Mouse (Mus musculus): ENCODE measurements at regions not wholly inside any gene's neighbourhood (a gene's known extent, or its start where the extent isn't known, plus 50 kb on each side); places are given as distances from the start of the nearest gene placed in this dataset.

DNA sequence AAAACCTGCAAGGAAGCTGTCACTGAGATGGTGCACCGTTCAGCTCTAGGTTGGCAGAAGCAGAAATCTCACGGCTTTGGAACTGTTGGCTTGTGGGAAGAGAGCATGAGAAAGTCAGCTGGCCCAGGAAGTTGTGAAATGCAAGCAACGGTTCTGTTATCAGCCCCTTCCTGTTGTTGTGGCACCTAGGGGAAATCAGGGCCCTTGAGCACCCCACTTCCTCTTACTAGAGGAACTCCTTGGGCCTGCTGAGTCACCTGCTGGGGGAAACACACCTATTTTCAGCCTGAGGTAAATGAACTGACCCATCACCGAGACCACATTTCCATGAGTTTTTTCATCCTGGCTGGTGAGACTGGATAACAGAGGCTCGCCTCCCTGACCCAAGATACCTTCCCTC lies 64.2 kb upstream of the Dusp5 start (continued):
- peak; percentile 99 for TF ChIP-seq EP300 (IDR thresholded peaks at IDR 0.05; ENCODE audit: low read depth in 1 of 2, low read length in 2 of 2)
- TF ChIP-seq MAX (IDR thresholded peaks at IDR 0.05; ENCODE audit: low read length) = peak; percentile 63; the same call in 1 of the 2 replicates

DNA sequence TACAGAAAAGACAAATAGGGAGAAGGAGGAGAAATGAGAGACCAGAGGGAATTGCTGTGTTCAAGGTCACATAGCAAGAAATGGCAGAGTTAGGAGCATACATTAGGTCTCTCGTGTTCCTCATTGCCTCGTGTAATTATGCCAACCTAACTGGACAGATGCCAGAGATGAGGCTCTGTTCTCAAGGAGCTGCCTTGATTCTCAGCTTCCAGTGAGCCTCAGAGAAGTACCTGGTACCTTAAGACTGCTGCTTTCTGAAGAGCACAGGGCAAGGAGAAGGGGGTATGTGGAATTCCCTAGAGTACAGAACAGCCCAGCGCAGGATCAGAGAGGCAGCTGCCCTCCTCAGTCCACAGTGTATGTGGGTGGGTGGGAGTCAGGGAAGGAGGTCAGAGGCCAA lies 64.8 kb upstream of the Dusp5 start:
- TF ChIP-seq MAX (IDR thresholded peaks at IDR 0.05; ENCODE audit: low read length) (peak; percentile 53; the same call in 1 of the 2 replicates), POLR2A (IDR thresholded peaks at IDR 0.05; ENCODE audit: control insufficient read depth in 1 of 2, insufficient read depth in 1 of 2, low read depth in 1 of 2, low read length in 2 of 2, poor library complexity in 1 of 2) (0 out of 4 replicates have a peak, but pooled peaks of 1 of the 2 experiments have one; percentile 26), RCOR1 (IDR thresholded peaks at IDR 0.05; ENCODE audit: low read depth, low read length) (no peak)
- peaks cover 0 to 15% of the 10 kb centered on the region in 2 experiments; a peak in 2 of 4 replicates for H3K36me3 ChIP-seq (ENCODE audit: control insufficient read depth in 1 of 2, insufficient read depth in 2 of 2, low read length in 2 of 2)
- peak overlapping the region; percentile 7; the same call in 1 of the 2 replicates for H3K9ac ChIP-seq (ENCODE audit: control insufficient read depth, low read depth, low read length, poor library complexity, severe bottlenecking)
- no peaks in the 10 kb centered on the region for H3K27me3 ChIP-seq (ENCODE audit: control insufficient read depth in 1 of 2, insufficient read depth in 2 of 2, low read length in 2 of 2)
- H3K79me2 ChIP-seq (ENCODE audit: control insufficient read depth, insufficient read depth, low read length, poor library complexity) = no peaks in the 10 kb centered on the region
- peak overlapping the region in 1 of 2 experiments; percentile 0; a peak in 1 of 4 replicates for H3K4me3 ChIP-seq (ENCODE audit: control insufficient read depth in 1 of 2, insufficient read depth in 1 of 2, low read depth in 2 of 2, low read length in 2 of 2)
- H3K9me3 ChIP-seq (replicated peaks; ENCODE audit: insufficient read depth, low read length) = no peaks in the 10 kb centered on the region
- DNase-seq (ENCODE audit: low read depth, low spot score) = peak; percentile 64
- H3K27ac ChIP-seq (ENCODE audit: control insufficient read depth, low read depth, low read length) = peak overlapping the region; percentile 33
- H3K4me1 ChIP-seq (ENCODE audit: control insufficient read depth in 1 of 2, insufficient read depth in 2 of 2, low read length in 2 of 2) = peaks cover 5 to 21% of the 10 kb centered on the region in 2 experiments

DNA sequence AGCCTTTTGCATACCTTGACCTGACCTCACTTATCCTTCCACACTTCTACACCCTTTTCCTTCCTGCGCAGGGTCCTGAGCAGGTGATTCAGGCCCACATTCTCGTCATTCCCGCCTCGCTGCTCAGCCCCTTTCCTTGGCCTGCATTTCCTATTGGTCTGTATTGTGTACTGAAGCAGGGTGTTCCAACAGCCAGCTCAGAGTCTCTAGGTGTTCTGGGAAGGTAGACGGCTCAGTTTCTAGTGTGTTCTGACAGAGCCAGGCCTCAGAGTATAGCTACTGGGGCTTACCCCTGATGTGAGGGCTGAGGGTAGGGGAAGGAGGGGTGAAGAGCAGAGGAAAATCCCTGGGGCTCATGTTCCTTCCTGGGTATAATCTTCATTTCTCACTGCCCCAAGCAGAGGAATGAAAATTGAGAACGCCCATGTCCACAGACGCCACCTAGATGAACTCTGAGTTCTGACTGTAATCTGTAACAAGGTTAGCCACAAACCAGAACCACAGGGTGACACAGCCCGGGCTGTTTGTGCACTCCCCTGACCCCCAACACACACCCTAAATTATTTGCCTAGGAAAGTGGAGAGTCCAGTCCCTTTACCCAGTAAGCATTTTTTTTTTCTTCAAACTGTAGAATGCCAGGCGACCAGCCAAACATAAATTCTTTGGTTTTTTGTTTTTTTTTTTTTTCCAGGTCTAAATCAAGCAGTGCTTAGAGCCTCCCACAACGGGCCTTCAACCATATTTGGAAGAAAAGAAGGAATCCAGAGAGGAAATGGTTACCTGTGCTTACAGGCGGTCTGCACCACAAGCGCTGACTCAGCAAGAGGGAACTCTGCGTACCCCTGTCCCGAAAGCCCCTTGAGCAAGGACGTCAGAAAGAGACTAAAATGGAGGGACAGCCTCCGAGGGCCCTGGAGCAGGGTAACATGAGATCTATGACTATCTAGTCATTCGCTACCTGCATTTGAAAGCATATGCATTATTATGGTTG lies 67.6 kb upstream of the Dusp5 start:
- no peak for DNase-seq (ENCODE audit: low read depth, low spot score)
- Histone ChIP-seq H3K4me3 (ENCODE audit: control insufficient read depth in 1 of 2, insufficient read depth in 1 of 2, low read depth in 2 of 2, low read length in 2 of 2) (no peak overlapping the region), H3K9ac (ENCODE audit: control insufficient read depth, low read depth, low read length, poor library complexity, severe bottlenecking) (no peak overlapping the region), H3K79me2 (ENCODE audit: control insufficient read depth, insufficient read depth, low read length, poor library complexity) (no peaks in the 10 kb centered on the region), H3K27ac (ENCODE audit: control insufficient read depth, low read depth, low read length) (no peak overlapping the region), H3K4me1 (ENCODE audit: control insufficient read depth in 1 of 2, insufficient read depth in 2 of 2, low read length in 2 of 2) (peaks cover 5 to 21% of the 10 kb centered on the region in 2 experiments), H3K36me3 (ENCODE audit: control insufficient read depth in 1 of 2, insufficient read depth in 2 of 2, low read length in 2 of 2) (peaks cover 0 to 15% of the 10 kb centered on the region in 2 experiments; a peak in 2 of 4 replicates), H3K27me3 (ENCODE audit: control insufficient read depth in 1 of 2, insufficient read depth in 2 of 2, low read length in 2 of 2) (no peaks in the 10 kb centered on the region), H3K9me3 (replicated peaks; ENCODE audit: insufficient read depth, low read length) (no peaks in the 10 kb centered on the region)
- peak; percentile 71 for TF ChIP-seq MAFK (IDR thresholded peaks at IDR 0.05; ENCODE audit: borderline replicate concordance, low read depth, low read length)
- TF ChIP-seq CTCF (IDR thresholded peaks at IDR 0.05 in 2 of 3, conservative IDR thresholded peaks at IDR 0.05 in 1 of 3; ENCODE audit: control insufficient read depth in 1 of 3, insufficient read depth in 1 of 3, low read depth in 2 of 3, low read length in 3 of 3, poor library complexity in 1 of 3, severe bottlenecking in 1 of 3) = no peak

DNA sequence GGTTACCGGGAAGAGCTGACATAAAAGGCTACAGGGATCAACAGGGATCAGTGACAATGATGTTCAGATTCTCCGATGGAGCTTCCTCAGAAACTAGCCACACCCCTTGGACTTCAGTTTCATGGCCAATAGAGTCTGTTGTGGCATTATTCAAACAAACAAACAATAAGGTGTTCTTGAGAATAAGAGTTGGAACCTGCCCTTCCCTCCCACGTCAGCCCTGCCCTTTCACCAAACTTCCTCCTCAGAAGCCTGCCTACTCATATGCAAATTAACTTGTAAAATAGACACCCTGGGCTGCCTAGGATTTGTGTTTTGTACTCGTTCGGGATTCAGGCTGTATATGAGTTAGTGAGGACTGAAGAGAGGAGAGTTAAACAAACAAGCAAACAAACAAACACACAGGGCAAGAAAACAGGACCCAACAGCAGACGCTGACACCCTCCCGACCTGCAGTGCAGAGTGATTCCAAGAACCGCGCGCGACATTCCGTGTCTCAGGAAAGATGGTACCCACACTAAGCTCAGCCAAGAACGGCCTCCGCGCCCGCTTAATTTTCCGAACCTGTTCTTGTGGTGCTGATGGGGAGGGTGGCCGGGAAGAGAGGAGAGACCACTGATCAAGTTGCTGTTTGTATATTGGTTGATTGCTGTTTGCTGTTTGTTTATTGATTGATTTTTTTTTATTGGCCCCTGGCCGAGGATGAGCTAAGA lies 68.4 kb upstream of the Dusp5 start:
- Histone ChIP-seq H3K9me3 (replicated peaks; ENCODE audit: insufficient read depth, low read length) (no peaks in the 10 kb centered on the region), H3K27me3 (ENCODE audit: control insufficient read depth in 1 of 2, insufficient read depth in 2 of 2, low read length in 2 of 2) (no peaks in the 10 kb centered on the region), H3K4me3 (ENCODE audit: control insufficient read depth in 1 of 2, insufficient read depth in 1 of 2, low read depth in 2 of 2, low read length in 2 of 2) (no peak overlapping the region), H3K9ac (ENCODE audit: control insufficient read depth, low read depth, low read length, poor library complexity, severe bottlenecking) (no peak overlapping the region), H3K4me1 (ENCODE audit: control insufficient read depth in 1 of 2, insufficient read depth in 2 of 2, low read length in 2 of 2) (peaks cover 5 to 21% of the 10 kb centered on the region in 2 experiments), H3K27ac (ENCODE audit: control insufficient read depth, low read depth, low read length) (no peak overlapping the region), H3K36me3 (ENCODE audit: control insufficient read depth in 1 of 2, insufficient read depth in 2 of 2, low read length in 2 of 2) (peaks cover 0 to 15% of the 10 kb centered on the region in 2 experiments; a peak in 2 of 4 replicates), H3K79me2 (ENCODE audit: control insufficient read depth, insufficient read depth, low read length, poor library complexity) (no peaks in the 10 kb centered on the region)
- TF ChIP-seq GATA1 (IDR thresholded peaks at IDR 0.05; ENCODE audit: low read depth, low read length) = no peak
- TF ChIP-seq ZNF384 (IDR thresholded peaks at IDR 0.05; ENCODE audit: low read depth, low read length) = no peak
- TF ChIP-seq SIN3A (IDR thresholded peaks at IDR 0.05; ENCODE audit: low read length) = no peak
- no peak for TF ChIP-seq ELF1 (IDR thresholded peaks at IDR 0.05; ENCODE audit: low read depth, low read length)
- TF ChIP-seq TAL1 (IDR thresholded peaks at IDR 0.05; ENCODE audit: low read length) = no peak
- no peak for TF ChIP-seq HCFC1 (IDR thresholded peaks at IDR 0.05; ENCODE audit: low read depth, low read length)
- no peak for TF ChIP-seq POLR2AphosphoS2 (IDR thresholded peaks at IDR 0.05; ENCODE audit: low read length)
- TF ChIP-seq ZC3H11A (IDR thresholded peaks at IDR 0.05; ENCODE audit: low read depth, low read length) = no peak
- no peak for TF ChIP-seq RCOR1 (IDR thresholded peaks at IDR 0.05; ENCODE audit: low read depth, low read length)
- no peak for TF ChIP-seq NELFE (IDR thresholded peaks at IDR 0.05; ENCODE audit: low read depth, low read length)
- TF ChIP-seq E2F4 (IDR thresholded peaks at IDR 0.05; ENCODE audit: borderline replicate concordance, low read depth, low read length) = no peak
- no peak for TF ChIP-seq ETS1 (IDR thresholded peaks at IDR 0.05; ENCODE audit: low read depth, low read length)
- TF ChIP-seq POLR2A (IDR thresholded peaks at IDR 0.05; ENCODE audit: control insufficient read depth in 1 of 2, insufficient read depth in 1 of 2, low read depth in 1 of 2, low read length in 2 of 2, poor library complexity in 1 of 2) = no peak
- no peak for TF ChIP-seq GABPA (IDR thresholded peaks at IDR 0.05; ENCODE audit: low read depth, low read length)
- TF ChIP-seq MAX (IDR thresholded peaks at IDR 0.05; ENCODE audit: low read length) = no peak
- no peak for TF ChIP-seq MYC (IDR thresholded peaks at IDR 0.05; ENCODE audit: low read depth, low read length)
- TF ChIP-seq UBTF (IDR thresholded peaks at IDR 0.05; ENCODE audit: borderline replicate concordance, insufficient read depth, low read depth, low read length) = no peak
- DNase-seq (ENCODE audit: low read depth, low spot score) = peak; percentile 55
